Mouse (Mus musculus) heart, embryonic 11.5 days (tissue): Measurements from ENCODE around the gene Ryr2. TPM values are rescaled to one million over a fixed set of nuclear protein-coding genes. Genes with fewer than 3 reads are reported as not detected.

Source experiments
- ATAC-seq: fragments of 200-750 bp; cut with Nextera tagmentation; replicated peaks from 2 replicates; pipeline ENCODE4 v1.8.0; 2017; ENCODE audit warnings: moderate library complexity; ENCODE audit not compliant: insufficient number of reproducible peaks, low FRiP score, low TSS enrichment
- H3K27ac ChIP-seq: fragments of 300-500 bp; sonication (generic); 2 replicates; pipeline ENCODE4 v1.5.1; 2014; ENCODE audit warnings: mild to moderate bottlenecking, low read depth, low read length
- H3K27me3 ChIP-seq: fragments of 300-500 bp; sonication (generic); 2 replicates; pipeline ENCODE4 v1.6.1; 2014; ENCODE audit warnings: mild to moderate bottlenecking, low read length, mixed read lengths; ENCODE audit not compliant: control insufficient read depth, insufficient read depth
- H3K36me3 ChIP-seq: fragments of 300-500 bp; sonication (generic); 2 replicates; pipeline ENCODE4 v1.6.1; 2014; ENCODE audit warnings: mild to moderate bottlenecking, low read length, moderate library complexity, mixed read lengths; ENCODE audit not compliant: control insufficient read depth, insufficient read depth
- H3K4me1 ChIP-seq: fragments of 300-500 bp; sonication (generic); 2 replicates; pipeline ENCODE4 v1.6.1; 2014; ENCODE audit warnings: low read length; ENCODE audit not compliant: control insufficient read depth, insufficient read depth
- H3K4me2 ChIP-seq: fragments of 300-500 bp; sonication (generic); 2 replicates; pipeline ENCODE4 v1.6.1; 2014; ENCODE audit warnings: mild to moderate bottlenecking, moderate library complexity
- H3K4me3 ChIP-seq: fragments of 300-500 bp; sonication (generic); 2 replicates; pipeline ENCODE4 v1.5.1; 2014; ENCODE audit warnings: low read depth, low read length
- H3K9ac ChIP-seq: fragments of 300-500 bp; sonication (generic); 2 replicates; pipeline ENCODE4 v1.6.1; 2014; ENCODE audit warnings: mild to moderate bottlenecking, low read depth, low read length, moderate library complexity
- H3K9me3 ChIP-seq: fragments of 300-500 bp; sonication (generic); replicated peaks from 2 replicates; pipeline ENCODE4 v1.6.1; 2016; ENCODE audit warnings: low read length; ENCODE audit not compliant: control insufficient read depth
- WGBS: fragments of 180-500 bp; shearing (Covaris S2); extraction: QIAGEN DNeasy Blood & Tissue Kit; methylation state at CpG from one replicate; pipeline ENCODE4 v1.1.7; 2014; ENCODE audit not compliant: insufficient replicate concordance; 5-methylcytosine and 5-hydroxymethylcytosine counted together
- polyA plus RNA-seq: library from polyadenylated mRNA; unstranded; fragments of >200 nt; fragmentation: Nextera tagmentation; extraction: Ambion mirVana; gene quantifications from 2 replicates; pipeline ENCODE4 v1.2.1, GENCODE M21; 2014

Gene Ryr2
- polyA plus RNA-seq, 1 experiment from 2014 or later: 46.7 TPM

GRCm38 (mm10) chr13:11533265-11533664 lies 573.5 kb downstream of the Ryr2 start:
- no peak overlapping the region for H3K9ac ChIP-seq
- no peak overlapping the region for H3K4me3 ChIP-seq
- ATAC-seq: no peak
- no peaks in the 10 kb centered on the region for H3K9me3 ChIP-seq
- H3K4me1 ChIP-seq: no peaks in the 10 kb centered on the region
- H3K36me3 ChIP-seq: no peaks in the 10 kb centered on the region
- no peaks in the 10 kb centered on the region for H3K27me3 ChIP-seq
- H3K27ac ChIP-seq: no peak overlapping the region
- no peak overlapping the region for H3K4me2 ChIP-seq
- 35% methylated on average over 2 of the region's 2 CpGs for WGBS

GRCm38 (mm10) chr13:11532014-11532890 lies 574.5 kb downstream of the Ryr2 start:
- H3K9ac ChIP-seq: no peak overlapping the region
- H3K27ac ChIP-seq: no peak overlapping the region
- H3K9me3 ChIP-seq: no peaks in the 10 kb centered on the region
- no peaks in the 10 kb centered on the region for H3K4me1 ChIP-seq
- H3K4me2 ChIP-seq: no peak overlapping the region
- H3K36me3 ChIP-seq: no peaks in the 10 kb centered on the region
- no peak overlapping the region for H3K4me3 ChIP-seq
- no peak for ATAC-seq
- no peaks in the 10 kb centered on the region for H3K27me3 ChIP-seq
- 69% methylated on average over 7 of the region's 7 CpGs for WGBS

DNA sequence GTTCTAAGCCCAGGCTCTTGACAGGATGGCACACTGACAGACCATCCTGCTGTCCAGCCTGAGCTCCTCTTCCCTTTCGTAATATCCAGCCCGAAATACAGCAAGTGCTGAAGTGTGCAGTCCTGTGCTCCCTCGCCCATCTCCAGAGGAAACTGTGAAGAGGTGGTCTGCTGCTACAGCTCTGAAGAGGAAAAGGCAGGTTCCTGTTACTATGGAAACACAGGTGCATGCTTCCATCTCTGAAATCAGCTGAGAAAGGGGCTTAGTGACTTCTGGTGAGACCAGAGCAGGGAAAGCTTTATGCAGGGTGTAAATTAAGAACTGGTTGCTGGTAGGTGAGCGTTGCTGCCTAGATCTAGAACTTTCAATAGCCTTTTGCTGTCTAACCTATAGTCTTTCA lies 583.1 kb downstream of the Ryr2 start:
- no peak overlapping the region for H3K4me2 ChIP-seq
- no peak overlapping the region for H3K4me3 ChIP-seq
- H3K27me3 ChIP-seq: no peaks in the 10 kb centered on the region
- 79% methylated on average over 4 of the region's 4 CpGs for WGBS
- no peaks in the 10 kb centered on the region for H3K36me3 ChIP-seq
- H3K27ac ChIP-seq: no peak overlapping the region
- H3K9me3 ChIP-seq: no peaks in the 10 kb centered on the region
- ATAC-seq: no peak
- no peak overlapping the region for H3K9ac ChIP-seq
- no peaks in the 10 kb centered on the region for H3K4me1 ChIP-seq

DNA sequence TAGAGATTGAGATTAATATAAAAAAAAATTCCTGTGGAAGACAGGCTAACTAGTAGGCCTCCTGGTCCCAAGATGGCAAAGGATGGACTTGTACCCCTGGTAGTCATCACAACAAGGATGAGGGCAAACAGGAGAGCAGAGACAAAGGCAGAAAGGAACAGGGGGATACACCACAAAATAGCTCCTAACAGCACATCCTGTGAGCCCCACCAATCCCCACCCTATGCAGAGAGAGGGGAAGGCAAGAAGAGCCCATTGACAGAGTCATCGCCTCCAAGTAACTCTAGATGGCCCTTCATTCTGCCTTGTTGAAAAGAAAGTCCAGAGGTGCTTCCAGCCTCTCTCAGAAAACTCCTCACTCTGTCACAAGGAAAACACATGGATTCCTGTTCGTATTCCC lies 586.0 kb downstream of the Ryr2 start:
- Histone ChIP-seq H3K4me1 (no peaks in the 10 kb centered on the region), H3K9me3 (no peaks in the 10 kb centered on the region), H3K36me3 (no peaks in the 10 kb centered on the region), H3K4me3 (no peak overlapping the region), H3K9ac (no peak overlapping the region), H3K27me3 (no peaks in the 10 kb centered on the region), H3K4me2 (no peak overlapping the region), H3K27ac (no peak overlapping the region)
- WGBS: 72% methylated on average over 2 of the region's 2 CpGs
- no peak for ATAC-seq

- Histone ChIP-seq H3K27ac (no peak overlapping the region), H3K9me3 (no peaks in the 10 kb centered on the region; the same call in 1 of the 2 replicates), H3K4me2 (no peak overlapping the region), H3K9ac (no peak overlapping the region), H3K4me1 (no peaks in the 10 kb centered on the region), H3K36me3 (no peaks in the 10 kb centered on the region), H3K27me3 (no peaks in the 10 kb centered on the region), H3K4me3 (no peak overlapping the region)
- ATAC-seq: no peak
- WGBS: 62% methylated on average over 2 of the region's 2 CpGs
These were observed 595.1 kb downstream of the Ryr2 start for GRCm38 (mm10) chr13:11511540-11512177.

Other genes starting within 250 kb of the Ryr2 start
- gene Mtr, start 151.2 kb upstream of the Ryr2 start, polyA plus RNA-seq: 17.7 and 19.9 TPM in 2 replicates
- gene Actn2, start 233.8 kb upstream of the Ryr2 start, polyA plus RNA-seq: 1,008 and 1,229 TPM in 2 replicates